Mouse (Mus musculus) stomach, embryonic 15.5 days (tissue): ENCODE results near the gene Olfr545. TPM values are rescaled to one million over a fixed set of nuclear protein-coding genes. Genes with fewer than 3 reads are reported as not detected.
"Not testable (repeated sequence)": the region's sequence is repeated elsewhere in the genome, so short reads cannot be mapped to it uniquely, and the experiment has no call there.

Experiments used
- ATAC-seq: fragments of 200-750 bp; cut with Nextera tagmentation; 2 replicates; pipeline ENCODE4 v1.8.0; 2017; ENCODE audit warnings: low read depth, moderate number of reproducible peaks, moderate TSS enrichment; ENCODE audit not compliant: insufficient read depth, low FRiP score
- H3K27ac ChIP-seq: fragments of 300-500 bp; sonication (generic); 2 replicates; pipeline ENCODE4 v1.5.1; 2015; ENCODE audit warnings: mild to moderate bottlenecking, inconsistent platforms
- H3K27me3 ChIP-seq: fragments of 300-500 bp; sonication (generic); replicated peaks from 2 replicates; pipeline ENCODE4 v1.6.1; 2015; ENCODE audit warnings: inconsistent platforms
- H3K36me3 ChIP-seq: fragments of 300-500 bp; sonication (generic); 2 replicates; pipeline ENCODE4 v1.6.1; 2015; ENCODE audit warnings: inconsistent platforms
- H3K4me1 ChIP-seq: fragments of 300-500 bp; sonication (generic); 2 replicates; pipeline ENCODE4 v1.6.1; 2015; ENCODE audit warnings: inconsistent platforms
- H3K4me2 ChIP-seq: fragments of 300-500 bp; sonication (generic); 2 replicates; pipeline ENCODE4 v1.6.1; 2015; ENCODE audit warnings: mild to moderate bottlenecking, inconsistent platforms
- H3K4me3 ChIP-seq: fragments of 300-500 bp; sonication (generic); replicated peaks from 2 replicates; pipeline ENCODE4 v1.5.1; 2015; ENCODE audit warnings: inconsistent platforms
- H3K9ac ChIP-seq: fragments of 300-500 bp; sonication (generic); 2 replicates; pipeline ENCODE4 v1.6.1; 2015; ENCODE audit warnings: inconsistent platforms
- H3K9me3 ChIP-seq: fragments of 300-500 bp; sonication (generic); 2 replicates; pipeline ENCODE4 v1.6.1; 2016; ENCODE audit warnings: inconsistent platforms
- WGBS: fragments of 180-500 bp; shearing (Covaris S2); methylation state at CpG from one replicate; pipeline ENCODE4 v1.1.7; 2015; 5-methylcytosine and 5-hydroxymethylcytosine counted together
- polyA plus RNA-seq: library from polyadenylated mRNA; unstranded; fragments of >200 nt; fragmentation: Nextera tagmentation; extraction: Ambion mirVana; gene quantifications from 2 replicates; pipeline ENCODE4 v1.2.1, GENCODE M21; 2015

Olfr545 gene
- polyA plus RNA-seq, 1 experiment from 2014 or later: not detected

DNA sequence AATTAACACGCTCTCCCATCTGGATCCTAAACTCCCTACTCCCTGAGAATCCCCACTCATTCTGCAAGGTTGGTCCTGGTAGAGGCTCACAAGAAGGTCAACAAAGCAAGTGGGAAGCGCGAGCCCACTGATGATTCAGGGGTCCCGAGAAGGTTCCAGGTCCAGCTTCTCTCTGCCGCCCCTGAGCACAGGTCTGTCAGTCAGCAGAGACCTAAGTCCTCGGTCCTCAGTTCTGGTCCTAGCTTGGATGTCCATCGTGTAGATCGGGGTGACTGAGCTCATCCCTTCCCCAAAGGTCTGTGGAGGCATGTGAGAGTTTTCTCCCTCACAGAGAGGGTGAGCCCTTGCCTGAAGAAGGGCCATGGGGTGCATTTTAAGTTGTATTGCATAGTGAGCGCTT is 8.7 kb upstream of the Olfr545 start:
- no peak overlapping the region for H3K9ac ChIP-seq
- no peak overlapping the region for H3K4me2 ChIP-seq
- H3K36me3 ChIP-seq: no peaks in the 10 kb centered on the region
- no peaks in the 10 kb centered on the region for H3K4me1 ChIP-seq
- no peak for ATAC-seq
- WGBS: 87% methylated on average over 9 of the region's 9 CpGs
- H3K27ac ChIP-seq: no peak overlapping the region
- H3K9me3 ChIP-seq: no peaks in the 10 kb centered on the region
- no peaks in the 10 kb centered on the region for H3K27me3 ChIP-seq
- no peak overlapping the region for H3K4me3 ChIP-seq

DNA sequence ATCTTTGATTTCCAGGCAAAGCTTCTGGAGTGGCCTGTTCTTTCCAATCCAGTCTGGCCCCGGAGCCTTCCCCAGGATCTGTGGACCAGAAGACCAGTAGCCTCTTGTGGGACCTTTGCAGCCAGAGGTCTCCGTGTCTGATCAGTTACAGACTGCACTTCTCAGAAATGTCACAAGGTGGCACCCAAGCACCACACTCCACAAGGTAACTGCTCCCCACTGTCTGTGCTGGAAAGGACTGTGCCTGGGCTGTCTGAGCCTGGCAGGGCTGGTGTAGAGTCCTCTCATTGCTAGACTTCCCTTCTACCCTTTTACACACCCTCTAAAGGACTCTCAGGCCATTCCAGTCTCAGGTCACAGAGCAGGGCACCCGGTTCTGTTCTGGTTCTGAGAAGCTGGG is 7.5 kb upstream of the Olfr545 start:
- Histone ChIP-seq H3K9me3 (no peaks in the 10 kb centered on the region), H3K36me3 (no peaks in the 10 kb centered on the region), H3K27me3 (no peaks in the 10 kb centered on the region), H3K4me3 (no peak overlapping the region), H3K9ac (no peak overlapping the region), H3K4me1 (no peaks in the 10 kb centered on the region), H3K4me2 (no peak overlapping the region), H3K27ac (no peak overlapping the region)
- 41% methylated on average over 3 of the region's 3 CpGs for WGBS
- peak; percentile 61; the same call in 1 of the 2 replicates for ATAC-seq

- Histone ChIP-seq H3K4me1 (no peaks in the 10 kb centered on the region), H3K9ac (no peak overlapping the region), H3K9me3 (no peaks in the 10 kb centered on the region), H3K4me3 (no peak overlapping the region), H3K4me2 (no peak overlapping the region), H3K27me3 (no peaks in the 10 kb centered on the region), H3K27ac (no peak overlapping the region), H3K36me3 (no peaks in the 10 kb centered on the region)
- 64% methylated on average over 5 of the region's 5 CpGs for whole genome bisulfite sequencing
- ATAC-seq: no peak
Observed at GRCm38 (mm10) chr7:102501986-102502385, 2.6 kb upstream of the Olfr545 start.

DNA sequence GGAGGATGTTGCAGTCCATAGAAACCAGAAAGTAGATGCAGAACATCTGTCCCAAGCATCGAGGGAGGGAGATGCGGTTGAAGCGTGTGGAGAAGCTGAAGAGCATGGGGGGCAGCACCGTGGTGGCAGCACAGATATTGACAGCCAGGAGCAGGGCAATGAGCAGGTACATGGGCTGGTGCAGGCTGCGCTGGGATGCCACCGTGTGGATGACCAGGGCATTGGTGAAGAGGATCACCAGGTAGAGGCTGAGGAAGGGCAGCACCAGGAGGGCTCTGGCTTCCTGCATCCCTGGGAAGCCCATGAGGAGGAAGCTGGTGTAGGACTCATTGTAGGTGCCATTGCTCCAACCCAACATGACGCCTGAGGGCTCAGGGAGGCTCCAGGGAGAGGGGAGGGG is 5.0 kb downstream of the Olfr545 start:
- not testable (repeated sequence) for H3K4me1 ChIP-seq, ATAC-seq
- 39% methylated on average over 7 of the region's 7 CpGs for WGBS

GRCm38 (mm10) chr7:102488161-102488560 is 11.2 kb downstream of the Olfr545 start, which contains the start of gene Olfr544:
Gene Olfr544, minus strand, starts transcription at chr7:102488313.
- Histone ChIP-seq H3K27ac (no peak within 1 kb of the TSS), H3K36me3 (no peaks in the 10 kb centered on the region), H3K9ac (no peak within 1 kb of the TSS), H3K4me3 (no peak within 1 kb of the TSS), H3K4me2 (no peak within 1 kb of the TSS), H3K27me3 (no peaks in the 10 kb centered on the region), H3K9me3 (no peaks in the 10 kb centered on the region), H3K4me1 (no peaks in the 10 kb centered on the region)
- 40% methylated on average over 1 of the region's 1 CpGs for WGBS
- no peak for ATAC-seq

More for the DNA sequence above, 5.0 kb downstream of the Olfr545 start:
- not testable (repeated sequence) for H3K36me3 ChIP-seq, H3K27ac ChIP-seq, H3K9me3 ChIP-seq, H3K4me3 ChIP-seq, H3K27me3 ChIP-seq, H3K9ac ChIP-seq, H3K4me2 ChIP-seq

DNA sequence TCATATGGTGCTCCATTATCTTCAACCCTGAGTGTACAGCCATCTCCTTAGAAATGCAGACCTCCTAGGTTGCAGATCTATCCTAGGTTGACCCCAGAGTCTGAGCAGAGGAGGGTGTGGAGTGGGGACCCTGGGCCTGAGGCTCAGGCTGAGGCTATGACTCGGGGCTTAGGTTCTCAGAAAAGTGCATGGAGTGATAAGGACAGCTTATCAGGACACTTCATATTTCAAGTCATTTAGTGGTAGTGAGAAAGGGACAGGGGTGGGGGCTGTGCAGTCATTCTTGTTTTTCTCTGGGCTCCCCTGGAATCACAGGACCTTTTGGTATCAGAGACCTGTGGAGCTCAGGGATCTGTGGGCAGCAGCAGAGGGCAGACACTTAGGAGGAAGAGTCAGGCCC is 13.3 kb downstream of the Olfr545 start:
- H3K9ac ChIP-seq: no peak overlapping the region
- no peaks in the 10 kb centered on the region for H3K36me3 ChIP-seq
- no peak overlapping the region for H3K4me2 ChIP-seq
- H3K4me1 ChIP-seq: no peaks in the 10 kb centered on the region
- H3K4me3 ChIP-seq: no peak overlapping the region
- 40% methylated on average over 1 of the region's 1 CpGs for WGBS
- 0 out of 2 replicates have a peak, but pooled peaks have one; percentile 10 for ATAC-seq
- no peaks in the 10 kb centered on the region for H3K9me3 ChIP-seq
- no peak overlapping the region for H3K27ac ChIP-seq
- no peaks in the 10 kb centered on the region for H3K27me3 ChIP-seq

- not testable (repeated sequence) for ATAC-seq, H3K9ac ChIP-seq, H3K27ac ChIP-seq, H3K9me3 ChIP-seq, H3K36me3 ChIP-seq, H3K4me3 ChIP-seq, H3K4me1 ChIP-seq, H3K27me3 ChIP-seq, H3K4me2 ChIP-seq
- WGBS: 71% methylated on average over 8 of the region's 8 CpGs
Observed at GRCm38 (mm10) chr7:102484766-102485165, 14.6 kb downstream of the Olfr545 start.

- no peak overlapping the region for H3K4me2 ChIP-seq
- no peak overlapping the region for H3K27ac ChIP-seq
- 66% methylated on average over 2 of the region's 2 CpGs for WGBS
- H3K36me3 ChIP-seq: no peaks in the 10 kb centered on the region
- H3K9ac ChIP-seq: no peak overlapping the region
- H3K4me1 ChIP-seq: no peaks in the 10 kb centered on the region
- ATAC-seq: no peak
- H3K4me3 ChIP-seq: no peak overlapping the region
- H3K27me3 ChIP-seq: no peaks in the 10 kb centered on the region
- H3K9me3 ChIP-seq: no peaks in the 10 kb centered on the region
Observed at GRCm38 (mm10) chr7:102483665-102484064, 15.7 kb downstream of the Olfr545 start.

- H3K36me3 ChIP-seq: no peaks in the 10 kb centered on the region
- H3K27ac ChIP-seq: no peak within 1 kb of the TSS
Observed at GRCm38 (mm10) chr7:102481579-102481978, 17.8 kb downstream of the Olfr545 start, which contains the start of gene Olfr543. Gene Olfr543, minus strand, starts transcription at chr7:102481679.

GRCm38 (mm10) chr7:102480821-102481220 is 18.6 kb downstream of the Olfr545 start:
- H3K4me3 ChIP-seq: no peak overlapping the region
- H3K27ac ChIP-seq: no peak overlapping the region
- H3K9ac ChIP-seq: no peak overlapping the region
- no peaks in the 10 kb centered on the region for H3K9me3 ChIP-seq
- no peak overlapping the region for H3K4me2 ChIP-seq
- 59% methylated on average over 4 of the region's 4 CpGs for WGBS
- H3K4me1 ChIP-seq: no peaks in the 10 kb centered on the region
- H3K36me3 ChIP-seq: no peaks in the 10 kb centered on the region
- no peaks in the 10 kb centered on the region for H3K27me3 ChIP-seq
- no peak for ATAC-seq

More at GRCm38 (mm10) chr7:102481579-102481978, 17.8 kb downstream of the Olfr545 start, which contains the start of gene Olfr543:
- H3K9me3 ChIP-seq: no peaks in the 10 kb centered on the region
- no peak within 1 kb of the TSS for H3K4me3 ChIP-seq
- ATAC-seq: no peak
- no peaks in the 10 kb centered on the region for H3K27me3 ChIP-seq
- no peak within 1 kb of the TSS for H3K4me2 ChIP-seq
- H3K9ac ChIP-seq: no peak within 1 kb of the TSS
- no peaks in the 10 kb centered on the region for H3K4me1 ChIP-seq
- 92% methylated on average over 4 of the region's 4 CpGs for WGBS

DNA sequence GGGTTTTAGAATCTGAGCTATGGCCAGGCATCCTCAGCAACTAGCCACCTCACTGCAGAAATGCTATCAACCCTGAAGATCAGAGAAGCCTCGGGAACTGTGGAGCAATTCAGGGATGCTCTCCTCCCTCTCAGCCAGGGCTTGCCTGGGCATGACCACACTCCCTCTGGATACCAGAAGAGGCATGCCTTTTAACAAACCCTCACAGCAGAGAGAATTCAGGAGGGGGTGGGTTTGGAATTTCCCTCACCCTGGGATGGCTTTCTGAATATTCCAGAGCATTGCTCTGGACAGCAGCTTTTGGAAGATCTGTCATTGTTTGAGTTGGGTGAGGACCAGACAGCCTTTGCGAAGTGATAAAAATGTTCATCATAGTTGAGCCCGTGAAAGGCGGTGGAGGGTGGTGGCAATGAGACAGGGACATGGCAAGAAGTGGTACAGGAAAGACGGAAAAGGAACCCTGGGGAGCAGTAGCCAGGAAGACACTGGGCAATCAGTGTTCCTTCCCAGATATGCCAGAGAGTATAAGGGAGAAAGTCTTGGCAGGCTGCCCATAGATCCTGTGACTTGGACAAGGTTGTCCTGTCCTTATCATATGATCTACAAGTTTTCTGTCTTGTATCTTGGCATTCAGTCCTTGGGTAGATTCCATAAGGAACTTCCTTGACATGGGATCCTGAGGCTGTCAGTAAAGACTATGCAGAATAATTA is 19.9 kb downstream of the Olfr545 start:
- Histone ChIP-seq H3K4me1 (no peaks in the 10 kb centered on the region), H3K27ac (no peak overlapping the region), H3K4me3 (no peak overlapping the region), H3K36me3 (no peaks in the 10 kb centered on the region), H3K9ac (no peak overlapping the region), H3K9me3 (no peaks in the 10 kb centered on the region), H3K27me3 (no peaks in the 10 kb centered on the region), H3K4me2 (no peak overlapping the region)
- no peak for ATAC-seq
- WGBS: 69% methylated on average over 5 of the region's 5 CpGs

- Histone ChIP-seq H3K4me1 (no peaks in the 10 kb centered on the region), H3K9ac (no peak overlapping the region), H3K4me3 (no peak overlapping the region), H3K9me3 (no peaks in the 10 kb centered on the region), H3K4me2 (no peak overlapping the region), H3K27me3 (no peaks in the 10 kb centered on the region), H3K36me3 (no peaks in the 10 kb centered on the region), H3K27ac (no peak overlapping the region)
- ATAC-seq: no peak
- 72% methylated on average over 3 of the region's 3 CpGs for WGBS
Observed at GRCm38 (mm10) chr7:102478926-102479325, 20.4 kb downstream of the Olfr545 start.
